Mouse (Mus musculus): ENCODE measurements around the gene Arap1.

Arap1 gene

DNA sequence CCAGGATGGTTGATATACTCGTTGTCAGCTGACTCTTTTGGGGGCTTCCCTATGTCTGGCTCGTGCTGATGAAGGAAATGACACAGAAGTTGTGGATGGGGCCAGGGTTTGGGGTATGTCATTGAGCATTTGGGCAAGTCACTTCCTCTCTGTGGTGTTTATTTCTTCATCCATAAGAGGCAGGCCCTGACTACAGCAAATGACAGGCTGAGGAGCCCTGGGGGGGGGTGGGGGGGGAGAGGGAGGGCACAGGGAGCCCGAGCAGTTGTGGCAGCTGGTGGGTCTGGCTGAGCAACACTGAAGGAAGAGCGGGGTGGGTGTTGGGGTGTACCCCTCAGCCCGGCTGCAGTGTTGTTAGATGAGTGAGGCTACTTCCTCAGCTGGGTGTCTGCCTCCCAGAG is 14.9 kb downstream of the Arap1 start:
- DNase-seq (ENCODE audit: low spot score) = no peak

DNA sequence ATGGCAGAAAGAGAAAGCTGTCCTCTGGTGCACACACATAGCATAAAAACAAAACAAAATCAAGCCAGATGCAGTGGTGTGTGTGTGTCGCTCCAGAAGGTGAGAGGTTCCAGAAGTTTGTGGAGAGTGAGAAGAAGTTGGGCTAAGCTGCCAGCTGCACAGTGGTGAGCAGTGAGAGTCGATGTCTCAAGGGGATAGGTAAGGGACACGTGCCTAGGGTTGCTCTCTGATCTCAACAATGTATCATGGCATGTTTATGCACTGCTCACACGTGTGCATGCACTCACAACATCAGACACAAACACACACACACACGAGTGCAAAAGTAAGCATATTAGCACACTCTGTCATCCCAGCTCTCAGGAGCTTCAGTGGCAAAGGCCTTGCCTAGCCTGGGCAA is 16.0 kb downstream of the Arap1 start:
- no peak for DNase-seq (ENCODE audit: low spot score)

DNA sequence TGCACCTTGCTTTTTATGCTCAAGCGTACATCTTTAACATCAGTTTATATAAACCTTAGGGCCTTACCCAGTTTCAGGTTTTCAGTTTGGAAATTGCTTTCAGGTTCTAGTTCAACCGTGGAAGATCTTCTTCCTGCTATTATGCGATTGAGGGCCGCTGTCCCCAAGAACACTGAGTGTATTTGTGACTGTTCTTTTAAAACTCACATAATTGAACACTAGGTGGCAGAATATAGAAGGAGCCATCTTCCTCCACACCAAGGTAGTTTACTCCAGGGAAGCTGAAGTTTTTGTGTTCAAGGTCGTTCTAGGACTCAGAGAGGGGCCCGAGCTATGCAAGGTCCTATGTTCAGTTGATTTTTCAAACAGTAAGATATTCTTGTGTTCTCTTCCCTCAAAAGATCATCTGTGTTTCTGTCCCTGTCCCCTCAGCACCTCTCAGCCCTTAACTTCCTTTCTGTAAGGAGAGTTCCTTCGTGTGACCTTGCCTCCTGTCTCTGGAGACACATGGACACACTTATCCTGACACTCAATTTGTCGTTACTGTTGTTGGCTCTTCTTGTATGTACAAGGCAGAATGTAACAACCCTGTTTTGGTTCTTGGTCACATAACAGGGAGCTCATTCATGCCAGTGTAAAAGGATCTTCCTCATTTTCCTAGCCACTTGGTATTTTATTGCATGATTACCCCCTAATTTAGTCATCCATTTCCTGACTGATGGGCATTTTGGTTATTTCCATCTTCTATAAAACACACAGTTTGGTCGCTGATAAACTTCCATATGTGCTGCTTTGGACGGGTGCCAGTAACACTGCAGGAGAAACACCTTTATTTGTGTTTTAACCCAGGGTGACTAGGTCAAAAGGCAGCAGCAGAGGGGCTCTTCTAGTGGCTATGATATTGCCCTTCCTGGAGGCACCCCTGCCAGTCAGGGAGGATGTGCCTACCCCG is 20.3 kb downstream of the Arap1 start:
- DNase-seq (ENCODE audit: low spot score) = peak; percentile 41

DNA sequence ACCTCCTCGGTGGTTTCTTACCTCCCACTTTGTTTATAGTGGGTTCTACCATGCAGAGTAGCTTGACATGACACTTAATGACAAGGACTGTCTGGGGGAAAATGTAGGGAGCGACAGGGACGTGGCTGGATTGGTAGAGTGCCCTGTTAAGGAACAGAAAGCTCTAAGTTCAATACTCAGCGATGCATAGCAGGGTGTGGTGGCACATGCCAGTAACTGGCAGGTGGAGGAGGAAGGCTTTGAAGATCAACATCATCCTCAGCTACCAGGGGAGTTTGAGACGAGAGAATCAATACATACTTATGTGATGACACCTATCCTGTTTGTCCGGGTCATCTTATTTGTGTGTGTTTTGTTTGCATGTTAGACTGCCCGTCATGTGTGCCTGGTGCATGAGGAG is 21.8 kb downstream of the Arap1 start:
- no peak for DNase-seq (ENCODE audit: low spot score)

DNA sequence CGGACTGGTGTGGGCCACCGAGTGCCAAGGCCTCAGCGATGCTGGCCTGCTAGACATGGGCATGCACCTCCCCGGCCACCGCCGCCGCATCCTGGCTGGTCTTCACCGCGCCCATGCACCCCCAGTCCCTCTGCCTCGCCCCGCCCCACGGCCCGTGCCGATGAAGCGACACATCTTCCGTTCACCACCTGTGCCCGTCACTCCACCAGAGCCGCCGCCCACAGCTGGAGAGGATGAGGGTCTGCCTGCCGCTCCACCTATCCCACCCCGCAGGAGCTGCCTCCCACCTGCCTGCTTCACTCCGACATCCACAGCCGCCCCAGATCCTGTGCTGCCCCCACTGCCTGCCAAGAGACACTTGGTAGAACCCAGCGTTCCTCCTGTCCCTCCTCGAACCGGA is 25.2 kb downstream of the Arap1 start:
- no peak for DNase-seq (ENCODE audit: low spot score)

DNA sequence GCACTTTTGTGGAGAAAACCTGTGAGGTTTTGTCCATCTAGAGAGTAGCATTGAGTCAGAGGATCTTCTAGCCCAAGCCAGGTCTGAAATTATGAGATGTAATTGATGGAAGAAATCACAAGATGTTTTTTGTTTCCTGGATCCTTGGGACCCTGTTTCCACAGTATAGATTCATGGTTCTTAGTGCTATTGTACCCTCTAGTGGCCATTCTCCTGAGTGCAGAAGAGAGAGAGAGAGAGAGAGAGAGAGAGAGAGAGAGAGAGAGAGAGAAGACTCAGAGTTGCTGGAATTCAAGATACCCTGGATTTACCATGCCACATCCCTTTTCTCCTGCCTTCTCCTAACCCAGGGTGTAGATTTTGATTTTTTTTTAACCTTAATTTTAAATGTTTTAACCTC is 26.3 kb downstream of the Arap1 start:
- peak; percentile 84 for DNase-seq (ENCODE audit: low spot score)

DNA sequence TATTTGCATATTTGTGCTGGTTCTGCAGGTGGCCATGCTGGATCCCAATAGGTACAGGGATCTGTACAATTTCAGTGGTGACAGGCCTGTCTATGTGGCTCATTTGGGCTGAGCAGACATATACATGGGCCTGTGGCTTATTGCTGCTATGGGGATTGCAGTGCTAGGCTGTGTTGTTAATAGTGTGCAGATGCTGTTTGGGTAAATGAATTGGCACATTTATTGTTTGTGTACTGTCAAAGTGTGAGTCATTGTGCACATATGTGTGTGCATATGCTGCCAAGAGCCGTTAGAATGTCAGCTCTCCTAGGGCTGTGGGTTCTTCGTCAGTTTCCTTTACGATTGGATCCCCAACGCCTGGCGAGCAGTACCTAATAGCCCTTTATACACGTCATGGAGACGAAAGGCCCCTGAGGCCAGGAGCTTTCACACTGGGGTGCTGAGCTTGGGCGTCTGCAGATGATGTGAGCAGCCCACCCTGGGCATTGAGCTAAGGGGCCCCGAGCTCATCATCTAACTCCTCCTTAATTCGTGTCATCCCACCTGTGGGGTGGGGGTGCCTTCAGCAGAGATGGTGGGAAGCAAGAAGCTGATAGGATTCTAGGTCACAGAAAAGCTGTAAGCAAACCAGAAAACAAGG is 29.0 kb downstream of the Arap1 start:
- DNase-seq (ENCODE audit: low spot score) = no peak

DNA sequence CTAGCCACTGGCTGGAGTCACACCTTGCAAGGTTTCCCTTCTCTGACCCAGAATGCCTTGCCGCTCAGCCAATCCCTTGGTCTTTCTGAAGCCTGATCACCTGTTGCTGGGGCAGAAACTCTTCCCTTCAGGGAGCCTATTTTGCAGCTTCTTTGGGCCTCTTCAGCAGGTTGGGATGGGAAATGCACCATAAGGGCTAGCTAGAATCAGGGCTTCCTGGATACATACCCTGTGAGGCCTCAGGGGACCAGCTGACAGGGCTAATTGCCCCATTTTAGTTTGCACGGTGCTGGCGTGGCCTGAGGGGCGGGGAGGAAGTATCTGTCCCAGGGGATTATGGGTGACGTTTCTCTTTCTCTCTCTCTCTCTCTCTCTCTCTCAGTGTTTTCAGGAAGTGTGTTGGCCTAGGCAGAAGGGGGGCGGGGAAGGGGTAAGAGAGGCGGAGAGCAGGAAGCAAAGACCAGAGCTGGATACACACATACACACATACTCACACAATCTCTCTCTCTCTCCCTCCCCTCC is 29.9 kb downstream of the Arap1 start:
- DNase-seq (ENCODE audit: low spot score) = peak; percentile 81

DNA sequence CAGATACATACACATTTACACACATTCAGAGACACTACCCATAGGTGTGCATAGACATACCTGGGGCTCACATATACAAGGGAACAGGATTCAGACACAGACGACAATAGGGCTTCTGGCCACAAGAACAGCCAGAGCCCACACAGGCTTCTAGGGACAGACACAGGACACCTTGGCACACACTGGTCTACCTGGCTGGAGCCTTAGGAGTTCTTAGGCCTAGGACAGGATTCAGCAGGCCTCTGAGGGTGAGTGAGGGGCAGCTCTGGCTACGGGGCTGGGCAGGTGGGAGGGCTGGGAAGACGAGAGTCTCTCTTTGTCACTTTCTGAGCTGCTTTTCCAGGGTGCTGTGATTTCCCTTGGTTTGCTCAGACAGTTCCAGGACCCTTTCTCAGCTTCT is 30.4 kb downstream of the Arap1 start:
- DNase-seq (ENCODE audit: low spot score) = no peak

DNA sequence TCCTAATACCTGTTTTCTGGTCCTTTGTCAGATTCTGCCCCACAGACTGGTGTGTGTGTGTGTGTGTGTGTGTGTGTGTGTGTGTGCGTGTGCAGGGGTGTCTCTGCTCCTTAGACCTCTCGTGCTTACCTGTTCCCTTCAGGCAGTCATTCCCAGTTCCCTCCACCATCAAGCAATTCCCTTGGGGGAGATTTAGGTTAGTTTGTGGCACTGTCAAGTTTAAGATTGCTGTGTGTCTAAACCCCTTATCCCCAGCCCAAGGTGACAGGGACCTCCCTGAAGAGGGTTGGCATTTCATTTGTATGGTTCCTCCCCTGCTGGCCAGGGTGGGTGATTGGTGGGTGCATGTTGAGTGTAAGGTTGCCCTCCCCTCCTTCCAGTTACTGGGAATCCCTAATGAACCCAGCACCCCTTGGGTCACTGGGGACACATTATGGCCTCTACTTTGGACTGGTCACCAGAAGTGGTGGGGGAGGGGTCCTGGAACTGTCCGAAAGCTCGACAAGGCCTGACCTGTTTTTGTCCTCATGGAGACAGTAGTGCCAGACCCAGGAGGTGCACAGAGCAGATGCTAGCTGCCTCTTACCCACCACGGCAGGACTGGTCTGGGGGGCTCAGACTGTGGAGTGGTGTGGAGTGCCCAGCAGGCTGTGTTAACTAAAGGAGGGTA is 31.1 kb downstream of the Arap1 start:
- DNase-seq (ENCODE audit: low spot score) = peak; percentile 38

DNA sequence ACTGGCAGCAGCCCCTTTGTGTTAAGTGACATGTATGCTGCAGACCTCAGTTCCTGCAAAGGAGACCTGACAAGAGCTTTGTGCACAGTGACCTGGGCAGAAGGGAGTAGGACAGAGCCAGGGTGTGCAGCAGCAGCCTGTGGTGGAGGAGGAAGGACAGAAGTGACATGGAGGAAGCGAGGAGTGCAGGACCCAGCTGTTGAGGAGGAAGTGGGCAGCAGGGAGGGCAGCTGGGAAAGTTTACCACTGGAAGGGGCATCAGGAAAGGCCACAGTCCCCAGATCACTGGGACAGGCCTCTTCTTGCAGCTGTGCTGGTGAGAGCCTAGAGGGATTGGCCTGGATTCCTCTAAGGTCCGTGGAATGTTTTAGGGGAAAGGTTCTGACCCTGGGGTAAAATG is 31.9 kb downstream of the Arap1 start:
- DNase-seq (ENCODE audit: low spot score) = no peak

DNA sequence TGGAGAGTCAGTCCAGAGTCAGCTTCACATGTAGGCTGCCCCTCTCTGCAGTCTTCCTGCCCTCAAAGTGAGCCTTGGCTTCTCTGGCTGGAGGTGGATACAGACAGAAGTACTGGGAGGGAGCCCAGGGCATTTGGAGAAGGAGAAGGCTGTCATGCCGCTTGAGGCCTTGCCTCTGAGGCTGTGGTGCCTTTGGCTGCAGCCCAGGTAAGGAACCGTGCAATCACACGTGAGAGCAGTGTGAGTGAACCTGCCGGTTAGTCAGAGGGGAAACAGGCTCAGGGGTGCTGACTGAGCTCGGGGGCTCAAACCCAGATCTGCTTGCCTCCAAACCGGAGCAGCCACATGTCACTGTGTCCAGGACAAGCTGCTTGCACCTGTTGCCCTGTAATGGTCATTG is 33.6 kb downstream of the Arap1 start:
- DNase-seq (ENCODE audit: low spot score) = no peak

DNA sequence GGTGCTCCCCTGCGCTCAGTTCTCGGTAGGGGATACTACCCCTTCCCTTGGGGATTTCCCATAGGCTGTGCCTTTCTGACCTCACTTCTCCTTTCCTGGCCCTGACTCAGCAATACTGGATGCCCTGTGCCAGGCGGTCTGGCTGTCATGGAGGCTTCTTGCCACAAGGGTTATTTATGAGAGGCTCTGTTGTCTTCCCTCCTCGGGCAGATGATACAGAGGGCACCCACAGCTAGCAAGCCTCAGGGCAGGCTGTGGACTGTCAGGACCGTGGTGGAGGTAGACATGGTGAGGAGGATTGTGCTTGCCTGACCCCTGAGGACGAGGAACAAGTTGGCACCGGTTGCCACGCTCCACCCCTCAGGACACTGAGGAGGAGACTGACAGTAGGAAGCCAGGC is 34.5 kb downstream of the Arap1 start:
- no peak for DNase-seq (ENCODE audit: low spot score)

DNA sequence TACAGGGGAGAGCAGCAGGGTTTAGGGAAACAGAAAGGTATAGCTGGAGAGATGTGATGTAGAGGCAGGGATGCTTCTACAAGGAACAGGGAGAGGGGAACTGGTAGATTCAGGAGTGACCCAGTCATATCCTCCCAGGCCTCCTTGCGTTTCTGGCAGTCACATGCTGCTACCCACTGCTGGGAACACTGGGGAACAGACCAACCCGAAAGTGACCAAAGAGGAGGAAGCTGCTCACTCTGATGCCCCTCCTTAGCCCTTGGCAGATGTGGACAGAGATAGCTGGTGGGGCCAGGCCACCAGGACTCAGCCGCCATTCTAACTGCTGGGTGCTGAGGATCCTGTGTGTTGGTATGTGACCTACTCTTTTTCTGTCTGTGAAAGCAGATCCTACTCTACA is 35.9 kb downstream of the Arap1 start:
- no peak for DNase-seq (ENCODE audit: low spot score)

DNA sequence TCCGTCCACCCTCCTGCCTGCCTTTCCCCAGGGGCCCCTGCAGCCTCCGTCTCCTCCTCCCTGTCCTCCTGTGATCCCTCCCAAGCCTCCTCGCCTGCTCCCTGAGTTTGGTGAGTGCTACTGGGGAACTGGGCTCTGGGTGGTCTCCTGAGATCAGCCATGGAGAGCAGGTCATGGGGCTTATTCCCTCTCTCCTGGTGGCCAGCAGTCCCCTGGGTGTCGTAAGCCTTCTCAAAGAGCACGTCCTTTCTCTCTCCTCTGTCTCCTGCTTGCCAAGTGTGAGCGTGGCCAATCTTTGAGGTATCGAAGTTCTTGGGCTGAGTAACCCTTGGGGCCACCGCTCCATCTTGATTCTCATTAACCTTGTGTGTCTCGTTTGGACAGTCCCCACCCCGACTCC is 37.1 kb downstream of the Arap1 start:
- DNase-seq (ENCODE audit: low spot score) = no peak

DNA sequence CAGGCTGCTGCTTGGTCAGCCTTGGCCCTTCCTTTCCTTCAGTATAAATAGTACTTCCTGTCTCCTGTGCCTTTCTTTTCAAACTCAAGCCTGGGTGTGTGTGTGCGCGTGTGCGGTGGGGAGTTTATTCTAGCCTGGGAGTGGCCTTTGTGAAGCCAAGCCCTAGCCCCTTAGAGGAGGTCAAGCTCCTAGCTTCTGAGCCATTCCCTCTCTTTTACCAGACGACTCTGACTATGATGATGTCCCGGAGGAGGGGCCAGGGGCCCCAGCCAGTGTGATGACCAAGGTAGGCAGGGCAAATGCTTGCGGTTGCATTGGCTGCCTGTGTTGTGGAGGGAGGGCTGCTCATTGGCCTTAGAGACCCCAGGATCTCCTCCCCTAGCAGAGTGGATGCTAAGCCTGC is 37.5 kb downstream of the Arap1 start:
- DNase-seq (ENCODE audit: low spot score) = no peak

DNA sequence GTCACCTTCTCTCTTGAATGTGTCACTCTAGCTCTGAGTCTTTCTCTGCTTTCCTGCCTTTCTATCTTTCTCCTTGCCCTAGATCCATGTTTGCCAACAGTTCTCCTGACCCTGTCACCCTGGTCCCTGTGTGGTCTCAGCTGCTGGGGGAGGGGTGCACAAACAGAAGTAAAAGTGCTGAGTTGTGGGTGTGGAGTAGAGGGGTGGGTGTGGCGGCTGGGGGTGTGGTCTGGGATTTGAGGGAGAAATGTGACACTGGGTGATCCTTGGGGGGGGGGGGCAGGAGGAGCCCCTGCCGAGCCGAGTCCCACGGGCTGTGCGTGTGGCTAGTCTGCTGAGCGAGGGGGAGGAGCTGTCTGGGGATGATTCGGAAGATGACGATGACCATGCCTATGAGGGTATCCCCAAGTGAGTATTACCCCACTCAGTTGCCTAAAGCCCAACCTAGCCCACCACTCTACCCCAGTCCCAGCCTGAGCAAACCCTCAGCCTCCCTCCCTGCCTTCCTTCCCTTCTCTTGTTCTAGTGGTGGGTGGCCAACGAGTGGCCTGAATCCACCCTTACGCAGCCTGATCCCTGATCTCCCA is 38.1 kb downstream of the Arap1 start:
- no peak for DNase-seq (ENCODE audit: low spot score)

DNA sequence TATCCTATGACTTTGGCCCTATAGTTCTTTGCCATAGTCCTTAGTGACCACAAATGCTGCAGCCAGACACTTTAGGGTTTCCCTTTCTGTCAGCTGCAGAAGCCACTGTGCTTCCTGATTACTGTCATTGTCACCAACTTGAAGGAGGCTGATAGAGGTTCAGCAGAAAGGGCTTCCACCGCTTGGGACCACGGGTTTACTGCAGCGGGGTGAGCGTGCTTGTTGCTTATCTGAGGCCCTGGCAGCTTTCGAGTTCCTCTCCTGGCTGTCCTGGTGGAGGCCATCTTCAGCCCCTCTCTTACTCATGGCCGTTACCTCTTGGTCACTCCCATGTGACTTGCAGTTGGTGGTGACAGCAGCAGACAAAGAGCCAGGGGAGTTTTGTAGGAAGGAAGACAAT is 41.4 kb downstream of the Arap1 start:
- no peak for DNase-seq (ENCODE audit: low spot score)

DNA sequence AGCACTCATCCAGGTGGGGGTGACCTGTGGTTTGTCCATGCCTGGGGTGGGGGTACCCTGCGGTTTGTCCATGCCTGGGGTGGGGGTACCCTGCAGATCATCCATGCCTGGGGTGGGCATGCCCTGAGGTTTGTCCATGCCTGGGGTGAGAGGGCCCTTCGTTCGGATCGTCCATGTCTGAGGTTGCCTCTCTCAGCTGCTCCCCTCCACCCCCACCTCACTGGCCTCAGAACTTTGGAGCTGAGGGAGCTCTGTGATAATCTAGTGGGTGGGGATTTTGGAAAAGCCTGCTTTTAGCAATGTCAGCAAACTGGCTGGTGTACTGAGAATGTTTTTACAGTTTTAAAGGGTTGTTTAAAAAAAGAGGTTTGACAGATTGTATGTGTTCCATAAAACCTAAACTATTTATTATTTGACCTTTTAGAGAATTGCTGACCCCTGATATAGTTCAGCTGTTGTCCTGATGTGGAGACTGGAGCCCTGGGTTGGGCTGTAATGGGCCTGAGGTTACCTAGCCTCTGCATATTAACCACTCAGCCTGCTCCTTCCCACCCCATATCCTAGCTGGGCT is 44.1 kb downstream of the Arap1 start:
- DNase-seq (ENCODE audit: low spot score) = no peak

DNA sequence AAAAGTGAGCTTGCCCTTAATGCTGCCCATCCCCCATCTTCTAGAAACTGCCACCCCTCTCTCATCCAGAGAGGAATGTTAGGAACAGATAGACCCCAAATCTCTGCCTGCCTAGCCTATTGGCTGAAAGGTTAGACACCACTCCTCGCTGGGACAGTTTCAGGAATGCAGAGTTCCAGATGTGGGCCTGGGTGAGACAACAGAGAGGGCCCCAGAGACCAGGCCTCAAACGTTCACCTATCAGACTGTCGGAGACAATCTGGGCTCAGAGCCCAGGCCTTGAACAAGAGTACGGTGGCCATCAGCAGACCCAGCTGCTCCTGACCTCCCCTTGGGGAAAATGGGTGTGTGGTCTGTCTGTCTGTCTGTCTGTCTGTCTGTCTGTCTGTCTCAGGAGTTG is 45.1 kb downstream of the Arap1 start:
- DNase-seq (ENCODE audit: low spot score) = no peak

DNA sequence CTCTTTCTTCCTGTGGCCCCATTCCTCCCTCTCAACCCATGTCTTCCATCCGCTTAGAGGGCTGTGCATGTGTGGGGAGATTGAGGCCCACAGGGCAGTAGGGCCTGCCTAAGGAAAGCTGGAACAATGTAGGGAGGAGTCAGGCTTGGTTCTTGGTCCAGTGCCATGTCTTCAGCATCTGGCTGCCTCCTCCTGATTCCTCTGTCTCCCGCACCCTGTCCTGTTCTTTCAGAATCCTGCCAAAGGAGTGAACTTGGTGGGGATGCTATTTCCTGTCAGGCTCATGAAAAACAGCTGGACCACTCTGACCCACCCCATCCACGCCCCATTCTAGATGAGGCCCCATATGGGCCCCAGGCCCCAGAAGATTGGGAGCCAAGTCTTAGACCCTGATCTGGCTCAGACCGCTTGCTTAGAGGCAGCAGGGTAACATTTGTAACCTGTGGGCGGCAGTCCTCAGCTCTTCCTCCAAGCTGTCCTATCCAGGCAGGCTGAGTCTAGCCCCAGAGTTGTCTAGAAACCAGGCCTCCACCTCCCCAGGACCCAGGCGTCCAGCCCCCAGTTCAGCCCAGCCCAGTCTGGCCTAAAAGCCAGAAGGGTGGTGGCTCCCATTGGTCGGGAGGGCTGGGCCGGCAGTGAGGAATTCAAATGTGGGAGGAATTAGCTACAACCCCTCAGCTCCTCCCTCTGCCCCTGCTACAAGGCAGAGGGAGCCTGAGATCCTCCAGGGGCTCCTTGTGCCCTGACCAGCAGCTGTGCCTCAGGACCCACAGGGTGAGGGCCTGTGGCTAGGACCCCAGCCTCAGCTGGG is 46.0 kb downstream of the Arap1 start:
- peak; percentile 33 for DNase-seq (ENCODE audit: low spot score)
